Mouse (Mus musculus) midbrain, embryonic 16.5 days (tissue): ENCODE results near the gene Prickle4. TPM values are rescaled to one million over a fixed set of nuclear protein-coding genes. Genes with fewer than 3 reads are reported as not detected.

Experiments used
- ATAC-seq: fragments of 200-750 bp; cut with Nextera tagmentation; 2 replicates; pipeline ENCODE4 v1.8.0; 2017; ENCODE audit warnings: moderate TSS enrichment
- H3K27ac ChIP-seq: fragments of 300-500 bp; sonication (generic); 2 replicates; pipeline ENCODE4 v1.5.1; 2014; ENCODE audit warnings: mild to moderate bottlenecking, low read length, mixed read lengths
- H3K27me3 ChIP-seq: fragments of 300-500 bp; sonication (generic); 2 replicates; pipeline ENCODE4 v1.6.1; 2014; ENCODE audit warnings: low read depth, low read length, mixed read lengths; ENCODE audit not compliant: control insufficient read depth, insufficient read depth
- H3K36me3 ChIP-seq: fragments of 300-500 bp; sonication (generic); 2 replicates; pipeline ENCODE4 v1.6.1; 2014; ENCODE audit warnings: mild to moderate bottlenecking, low read length, moderate library complexity, mixed read lengths; ENCODE audit not compliant: control insufficient read depth, insufficient read depth
- H3K4me1 ChIP-seq: fragments of 300-500 bp; sonication (generic); 2 replicates; pipeline ENCODE4 v1.6.1; 2014; ENCODE audit warnings: mild to moderate bottlenecking, low read length, mixed read lengths; ENCODE audit not compliant: control insufficient read depth, insufficient read depth
- H3K4me2 ChIP-seq: fragments of 300-500 bp; sonication (generic); 2 replicates; pipeline ENCODE4 v1.6.1; 2014; ENCODE audit warnings: mild to moderate bottlenecking, low read length, mixed read lengths
- H3K4me3 ChIP-seq: fragments of 300-500 bp; sonication (generic); 2 replicates; pipeline ENCODE4 v1.5.1; 2014; ENCODE audit warnings: low read depth, mild to moderate bottlenecking, low read length, moderate library complexity, mixed read lengths
- H3K9ac ChIP-seq: fragments of 300-500 bp; sonication (generic); 2 replicates; pipeline ENCODE4 v1.6.1; 2014; ENCODE audit warnings: low read depth, low read length, mixed read lengths
- H3K9me3 ChIP-seq: fragments of 300-500 bp; sonication (generic); replicated peaks from 2 replicates; pipeline ENCODE4 v1.6.1; 2014; ENCODE audit warnings: mild to moderate bottlenecking, low read length, mixed read lengths; ENCODE audit not compliant: control insufficient read depth, poor library complexity, severe bottlenecking
- WGBS: fragments of 180-500 bp; shearing (Covaris S2); extraction: QIAGEN DNeasy Blood & Tissue Kit; methylation state at CpG from one replicate; pipeline ENCODE4 v1.1.7; 2014; 5-methylcytosine and 5-hydroxymethylcytosine counted together
- polyA plus RNA-seq: library from polyadenylated mRNA; unstranded; fragments of >200 nt; fragmentation: Nextera tagmentation; extraction: Ambion mirVana; gene quantifications from 2 replicates; pipeline ENCODE4 v1.2.1, GENCODE M21; 2015

Prickle4 gene
- polyA plus RNA-seq, 1 experiment from 2014 or later = 2.4 TPM

DNA sequence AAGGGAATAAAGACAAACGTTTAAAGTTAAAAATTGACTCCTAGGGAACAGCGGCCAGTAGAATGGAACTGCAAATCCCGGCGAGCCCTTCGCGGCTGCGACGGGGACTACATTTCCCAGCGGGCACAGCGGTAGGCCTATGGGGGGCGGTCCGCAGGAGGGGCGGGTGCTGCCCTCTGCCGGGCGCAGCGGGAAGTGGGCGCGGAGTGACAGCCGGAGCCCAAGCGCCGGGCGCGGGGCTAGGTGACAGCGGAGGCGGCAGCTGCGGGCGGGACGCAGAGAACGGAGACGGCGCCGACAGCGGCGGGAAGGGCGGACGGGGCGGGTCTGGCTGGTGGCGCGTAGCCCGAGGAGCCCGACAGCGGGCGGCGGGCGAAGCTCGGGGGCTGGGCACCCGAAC, 42.3 kb upstream of the Prickle4 start, which contains the start of gene Tfeb:
Gene Tfeb (plus strand): TSS at position 175 of the 400 bp plus-strand sequence.
- peak within 1 kb of the TSS; percentile 68 for H3K9ac ChIP-seq
- H3K36me3 ChIP-seq = no peaks in the 10 kb centered on the region
- under 1% methylated on average over 38 of the region's 47 CpGs for WGBS
- H3K4me3 ChIP-seq = peak within 1 kb of the TSS; percentile 65
- ATAC-seq = peak; percentile 81
- no peak within 1 kb of the TSS for H3K27ac ChIP-seq
- peaks cover 17% of the 10 kb centered on the region for H3K27me3 ChIP-seq
- no peaks in the 10 kb centered on the region for H3K9me3 ChIP-seq
- peak within 1 kb of the TSS; percentile 94 for H3K4me2 ChIP-seq
- H3K4me1 ChIP-seq = peaks cover 15% of the 10 kb centered on the region

DNA sequence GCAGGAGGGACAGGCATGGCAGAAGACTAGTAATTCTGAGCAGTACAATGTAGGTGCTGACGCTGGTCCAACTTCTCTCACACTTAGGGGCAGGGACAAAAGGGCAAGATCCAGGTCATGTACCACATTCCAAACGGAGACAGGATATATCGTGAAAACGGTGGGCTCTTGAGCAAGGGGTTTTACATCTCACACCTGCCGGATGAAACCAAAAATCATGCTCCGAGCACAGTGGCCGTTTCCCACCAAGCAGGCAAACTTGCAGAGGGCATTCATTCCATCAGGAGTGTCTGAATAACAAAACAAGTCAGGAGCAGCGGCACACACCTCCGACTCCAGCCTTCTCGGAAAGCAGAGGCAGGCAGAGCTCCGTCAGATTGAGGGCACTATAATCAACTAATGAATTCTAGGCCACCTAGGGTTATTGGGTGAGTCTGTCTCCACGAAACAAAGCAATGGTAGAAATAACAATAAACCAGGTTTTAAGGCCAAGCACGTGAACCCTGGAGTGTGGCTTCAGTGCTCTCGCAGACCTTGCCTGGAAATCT, 41.1 kb upstream of the Prickle4 start:
- H3K4me2 ChIP-seq = no peak overlapping the region
- peaks cover 15% of the 10 kb centered on the region for H3K4me1 ChIP-seq
- peaks cover 17% of the 10 kb centered on the region for H3K27me3 ChIP-seq
- H3K36me3 ChIP-seq = no peaks in the 10 kb centered on the region
- no peak overlapping the region for H3K27ac ChIP-seq
- H3K9ac ChIP-seq = no peak overlapping the region
- WGBS = 78% methylated on average over 14 of the region's 14 CpGs
- H3K4me3 ChIP-seq = no peak overlapping the region
- H3K9me3 ChIP-seq = no peaks in the 10 kb centered on the region
- ATAC-seq = no peak

DNA sequence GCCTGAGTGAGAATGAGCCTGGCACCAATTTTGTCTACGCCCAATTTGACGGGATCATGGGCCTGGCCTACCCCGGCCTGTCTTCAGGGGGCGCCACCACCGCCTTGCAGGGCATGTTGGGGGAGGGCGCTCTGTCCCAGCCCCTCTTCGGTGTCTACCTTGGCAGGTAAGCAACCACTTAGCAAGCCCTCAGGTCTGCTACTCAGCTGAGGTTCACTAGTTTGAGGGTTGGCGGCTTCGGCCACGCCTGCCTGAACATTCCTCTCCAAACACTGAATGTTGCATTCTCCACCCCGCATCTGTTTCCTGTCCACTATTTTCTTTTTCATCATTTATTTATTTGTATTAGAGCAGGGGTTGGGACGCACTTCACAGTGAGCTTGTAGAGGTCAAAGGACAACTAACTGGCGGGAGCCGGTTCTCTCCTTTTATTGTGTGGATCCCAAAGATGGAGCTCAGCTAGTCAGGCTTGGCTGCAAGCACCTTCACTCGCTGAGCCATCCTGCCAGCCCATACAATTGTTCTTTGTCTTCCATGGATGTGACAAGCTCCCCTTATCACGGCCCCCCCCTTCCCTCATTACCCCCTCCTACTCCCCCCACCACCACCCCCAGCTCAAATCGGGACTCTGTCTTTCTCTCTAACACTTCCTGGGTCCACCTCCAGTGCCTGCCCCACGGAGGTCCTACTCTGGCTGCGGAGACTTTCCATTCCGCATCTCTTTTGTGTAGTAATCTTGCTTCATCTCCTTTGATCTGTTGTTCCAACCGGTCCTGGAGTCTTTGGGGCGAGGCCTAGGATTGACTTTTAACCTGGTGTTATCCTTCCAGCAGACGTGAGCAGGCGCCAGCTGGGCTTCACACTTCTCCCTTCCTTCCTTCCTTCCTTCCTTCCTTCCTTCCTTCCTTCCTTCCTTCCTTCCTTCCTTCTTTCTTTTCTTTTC, 36.4 kb upstream of the Prickle4 start:
- no peak for ATAC-seq
- Histone ChIP-seq H3K4me1 (no peaks in the 10 kb centered on the region), H3K4me2 (no peak overlapping the region), H3K36me3 (no peaks in the 10 kb centered on the region), H3K9me3 (no peaks in the 10 kb centered on the region), H3K4me3 (no peak overlapping the region), H3K27me3 (no peaks in the 10 kb centered on the region), H3K9ac (no peak overlapping the region), H3K27ac (no peak overlapping the region)
- WGBS = 49% methylated on average over 24 of the region's 24 CpGs

DNA sequence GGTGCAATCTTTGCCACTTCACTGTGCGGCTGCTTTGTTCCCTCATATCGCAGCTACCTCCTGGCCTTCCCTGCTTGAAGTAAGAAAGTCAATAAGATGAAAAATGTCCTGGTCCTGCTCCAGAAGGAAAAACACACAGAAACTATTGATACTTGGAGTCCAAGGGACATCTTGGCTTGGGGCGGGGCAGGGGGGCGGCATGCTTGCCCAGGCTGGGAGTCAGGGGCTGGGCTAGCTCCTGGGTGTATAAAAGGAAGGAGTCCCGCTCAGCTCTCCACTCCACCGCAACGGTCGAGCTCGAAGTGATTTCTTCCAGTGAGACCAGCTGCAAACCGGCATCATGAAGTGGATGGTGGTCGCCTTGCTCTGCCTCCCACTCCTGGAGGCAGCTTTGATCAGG, 32.0 kb upstream of the Prickle4 start, which contains the start of gene Pgc:
Gene Pgc (plus strand): TSS at position 277 of the 400 bp plus-strand sequence.
- no peaks in the 10 kb centered on the region for H3K27me3 ChIP-seq
- 81% methylated on average over 11 of the region's 11 CpGs for WGBS

DNA sequence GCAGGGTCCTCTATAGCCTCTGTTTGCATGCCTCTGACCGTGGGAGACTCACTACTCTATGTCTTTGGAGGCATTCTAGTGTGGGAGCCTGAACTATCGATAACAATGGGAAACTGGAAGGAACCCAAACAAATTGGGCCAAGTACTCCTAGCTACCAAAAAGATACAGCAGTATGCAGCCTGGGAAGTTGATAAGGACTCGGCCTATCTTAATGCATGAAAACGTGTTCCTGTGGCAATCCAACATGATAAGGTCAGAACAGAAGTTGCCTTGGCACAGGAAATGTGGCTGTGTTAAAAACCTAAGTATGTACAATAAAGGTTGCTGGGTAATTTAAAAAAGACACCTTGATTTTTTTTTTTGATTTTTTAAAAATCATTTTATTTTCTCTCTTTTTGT, 26.6 kb upstream of the Prickle4 start:
- ATAC-seq = no peak
- Histone ChIP-seq H3K9me3 (no peaks in the 10 kb centered on the region), H3K27ac (no peak overlapping the region), H3K4me3 (no peak overlapping the region), H3K4me2 (no peak overlapping the region), H3K4me1 (no peaks in the 10 kb centered on the region), H3K36me3 (no peaks in the 10 kb centered on the region), H3K9ac (no peak overlapping the region), H3K27me3 (no peaks in the 10 kb centered on the region)
- WGBS = 87% methylated on average over 4 of the region's 4 CpGs

More for the DNA sequence above, 32.0 kb upstream of the Prickle4 start, which contains the start of gene Pgc:
- H3K9me3 ChIP-seq = no peaks in the 10 kb centered on the region
- no peak for ATAC-seq
- no peaks in the 10 kb centered on the region for H3K4me1 ChIP-seq
- H3K4me2 ChIP-seq = no peak within 1 kb of the TSS
- no peak within 1 kb of the TSS for H3K9ac ChIP-seq
- no peaks in the 10 kb centered on the region for H3K36me3 ChIP-seq
- H3K4me3 ChIP-seq = no peak within 1 kb of the TSS
- H3K27ac ChIP-seq = no peak within 1 kb of the TSS

DNA sequence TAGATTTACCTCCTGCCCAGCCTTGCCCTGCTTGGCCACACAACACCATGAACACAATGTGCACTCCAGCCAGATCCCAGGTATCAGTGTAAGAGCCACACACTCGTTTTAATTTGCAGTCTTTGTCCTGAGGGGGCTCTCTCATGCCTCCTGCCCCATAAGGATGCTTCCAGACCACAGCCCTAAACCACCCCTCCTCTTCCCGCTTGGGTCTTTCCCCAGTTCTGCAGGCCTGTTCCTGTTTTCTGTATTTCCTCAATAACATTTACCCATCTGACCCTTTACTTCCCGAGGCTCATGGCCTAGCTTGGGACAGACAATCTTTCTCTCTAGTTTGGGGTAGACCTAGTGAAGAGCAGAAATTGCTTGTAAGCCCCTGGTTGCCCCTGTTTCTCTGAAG, 20.5 kb upstream of the Prickle4 start:
- H3K36me3 ChIP-seq = no peaks in the 10 kb centered on the region
- H3K9me3 ChIP-seq = no peaks in the 10 kb centered on the region
- H3K4me1 ChIP-seq = peaks cover 2% of the 10 kb centered on the region; the same call in 1 of the 2 replicates
- no peaks in the 10 kb centered on the region for H3K27me3 ChIP-seq
- H3K27ac ChIP-seq = no peak overlapping the region
- H3K4me2 ChIP-seq = no peak overlapping the region
- WGBS = 55% methylated on average over 3 of the region's 3 CpGs
- ATAC-seq = no peak
- H3K9ac ChIP-seq = no peak overlapping the region
- no peak overlapping the region for H3K4me3 ChIP-seq

DNA sequence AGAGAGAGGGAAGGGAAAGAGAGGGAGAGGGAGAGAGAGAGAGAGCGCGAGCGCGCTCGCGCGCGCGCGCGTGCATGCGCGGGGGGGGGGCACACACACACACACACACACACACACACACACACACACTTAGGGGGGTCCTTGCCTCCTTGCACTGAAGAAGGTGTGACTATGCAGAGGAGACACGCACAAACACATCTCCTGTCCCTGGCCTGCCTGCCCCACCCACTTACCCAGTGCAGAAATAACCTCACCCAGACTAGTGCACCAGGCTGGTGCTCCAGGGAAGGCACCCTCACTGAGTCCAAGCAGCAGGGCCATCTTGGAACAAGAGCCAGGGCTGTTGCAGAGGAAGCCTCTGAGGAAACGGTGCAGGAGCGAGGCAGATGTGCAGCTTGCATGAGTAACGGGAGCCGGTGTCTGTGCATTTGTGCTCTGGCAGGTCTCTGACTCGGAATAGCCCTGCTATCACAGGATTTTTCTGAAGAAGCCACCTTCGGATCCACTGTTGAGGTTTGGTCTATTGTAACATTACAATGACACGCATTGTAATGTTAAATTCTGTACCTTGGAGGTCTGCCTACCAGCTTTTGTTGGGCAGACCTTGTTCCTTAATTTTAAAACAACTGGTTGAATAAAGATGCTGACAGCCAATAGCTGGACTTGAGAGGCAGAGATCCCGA, 18.5 kb upstream of the Prickle4 start:
- Histone ChIP-seq H3K9ac (peak overlapping the region; percentile 54; the same call in 1 of the 2 replicates), H3K4me1 (peaks cover 2% of the 10 kb centered on the region; the same call in 1 of the 2 replicates), H3K27me3 (no peaks in the 10 kb centered on the region), H3K9me3 (no peaks in the 10 kb centered on the region), H3K4me3 (no peak overlapping the region), H3K36me3 (no peaks in the 10 kb centered on the region), H3K27ac (peak overlapping the region; percentile 47; the same call in 1 of the 2 replicates), H3K4me2 (peak overlapping the region; percentile 37; the same call in 1 of the 2 replicates)
- WGBS = 53% methylated on average over 22 of the region's 22 CpGs
- ATAC-seq = peak; percentile 43; the same call in 1 of the 2 replicates

DNA sequence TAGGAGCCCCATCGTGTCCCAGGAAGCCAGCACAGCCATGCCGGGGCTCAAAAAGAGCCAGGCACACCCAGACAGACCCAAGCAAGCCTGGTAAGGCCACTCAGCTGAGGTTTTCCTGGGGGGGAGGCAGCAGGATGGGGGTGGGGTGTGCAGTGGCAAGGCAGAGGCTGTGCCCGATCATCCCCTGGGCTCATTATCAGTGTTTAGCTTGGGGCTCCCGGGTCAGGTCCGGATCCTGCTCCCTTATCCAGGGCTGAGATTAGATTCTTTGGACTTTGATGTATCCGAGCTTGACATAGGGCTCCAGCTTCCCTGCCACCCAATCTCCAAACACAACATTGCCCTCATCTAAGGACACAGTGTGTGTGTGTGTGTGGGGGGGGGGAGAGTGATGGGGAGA, 17.3 kb upstream of the Prickle4 start:
- Histone ChIP-seq H3K27ac (no peak overlapping the region), H3K9ac (no peak overlapping the region), H3K36me3 (no peaks in the 10 kb centered on the region), H3K4me3 (no peak overlapping the region), H3K4me2 (no peak overlapping the region), H3K4me1 (peaks cover 2% of the 10 kb centered on the region; the same call in 1 of the 2 replicates), H3K9me3 (no peaks in the 10 kb centered on the region), H3K27me3 (no peaks in the 10 kb centered on the region)
- 65% methylated on average over 6 of the region's 6 CpGs for WGBS
- ATAC-seq = no peak
